Mouse (Mus musculus): ENCODE results near the gene Serpinb6a. TPM values are rescaled to one million over a fixed set of nuclear protein-coding genes. Genes with fewer than 3 reads are reported as not detected.

Gene Serpinb6a
- polyA plus RNA-seq, 1 experiment from 2014 or later, result 85.1 TPM

DNA sequence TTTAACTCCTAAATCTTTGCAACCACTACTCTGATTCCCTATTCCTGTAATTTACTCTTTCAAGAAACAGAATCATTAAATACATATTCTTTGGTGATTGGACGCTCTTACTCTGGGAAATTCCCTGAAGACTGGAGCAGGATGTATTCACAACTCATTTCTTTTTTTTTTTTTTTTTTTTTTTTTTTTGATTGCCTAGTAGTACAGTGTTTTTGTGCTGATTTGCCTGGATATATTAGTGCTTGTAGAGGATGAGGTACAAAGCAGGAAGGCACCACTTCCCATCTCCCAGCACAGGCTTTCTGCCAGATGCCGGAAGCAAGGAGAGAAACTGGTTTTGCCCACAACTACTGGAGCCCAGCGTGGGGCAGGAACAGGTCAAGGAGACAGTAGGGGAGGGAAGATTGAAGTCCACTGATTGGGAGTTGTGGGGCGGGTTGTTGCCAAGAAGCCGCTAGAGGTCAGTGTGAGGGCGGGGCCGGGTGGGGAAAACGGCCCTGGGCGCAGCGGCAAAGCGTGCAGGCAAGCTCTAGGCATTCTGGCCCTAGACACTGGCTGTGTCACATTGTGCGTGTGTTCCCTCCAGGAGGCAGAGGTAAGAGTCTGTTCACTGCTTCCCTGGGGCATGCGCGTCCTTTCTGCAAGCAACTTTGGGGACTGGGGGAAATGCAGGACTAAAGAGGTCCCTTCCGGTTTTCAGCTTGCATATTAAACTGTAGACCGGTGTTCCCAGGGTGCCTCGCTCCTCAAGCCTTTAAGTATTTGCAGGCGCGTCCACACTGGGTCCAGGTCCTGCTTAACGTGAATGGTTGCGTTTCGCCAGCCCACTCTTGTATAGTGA, 38.2 kb downstream of the Serpinb6a start, which contains the start of gene Nqo2:
Gene Nqo2, plus strand, starts transcription at position 482 of the 841 bp plus-strand sequence.
- Histone ChIP-seq H3K36me3 (ENCODE audit: insufficient read depth, low read length) (no peaks in the 10 kb centered on the region), H3K27me3 (ENCODE audit: insufficient read depth, low read length) (no peaks in the 10 kb centered on the region), H3K4me1 (replicated peaks; ENCODE audit: insufficient read depth, low read length) (peaks cover 4% of the 10 kb centered on the region; the same call in 1 of the 2 replicates), H3K9ac (ENCODE audit: low read depth, low read length) (peak within 1 kb of the TSS; percentile 61), H3K27ac (peak within 1 kb of the TSS; percentile 93), H3K4me3 (replicated peaks; ENCODE audit: low read depth, low read length) (peak within 1 kb of the TSS; percentile 47), H3K4me2 (ENCODE audit: low read length) (peak within 1 kb of the TSS; percentile 63), H3K9me3 (replicated peaks; ENCODE audit: low read length) (no peaks in the 10 kb centered on the region)
- peak; percentile 95 for DNase-seq (ENCODE audit: low spot score)
- TF ChIP-seq CTCF (IDR thresholded peaks at IDR 0.05; ENCODE audit: low read depth), result peak; percentile 55
- ATAC-seq (replicated peaks; ENCODE audit: low FRiP score, low read depth), result peak; percentile 95
- WGBS, result 1% methylated on average over 22 of the region's 22 CpGs

DNA sequence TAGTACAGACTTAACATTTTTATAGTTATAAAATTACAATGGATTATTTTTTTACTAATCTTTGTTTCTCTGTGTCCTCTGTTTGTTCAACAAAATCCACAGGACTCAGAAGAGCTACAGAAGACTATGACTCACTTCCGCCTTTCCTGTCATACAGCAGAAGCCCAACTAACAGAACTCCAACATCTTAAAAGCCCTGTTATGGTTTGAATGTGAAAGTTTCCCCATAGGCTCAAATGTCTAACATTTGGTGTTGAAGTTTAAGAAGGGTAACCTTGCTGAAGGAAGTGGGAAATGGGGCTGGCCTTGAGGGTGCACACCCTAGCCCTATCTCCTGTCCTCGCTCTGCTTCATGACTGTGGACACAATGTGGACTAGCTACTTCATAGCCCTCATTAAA, 42.8 kb downstream of the Serpinb6a start:
- Histone ChIP-seq H3K4me1 (replicated peaks; ENCODE audit: insufficient read depth, low read length) (no peaks in the 10 kb centered on the region), H3K36me3 (ENCODE audit: insufficient read depth, low read length) (no peaks in the 10 kb centered on the region), H3K4me3 (replicated peaks; ENCODE audit: low read depth, low read length) (no peak overlapping the region), H3K27me3 (ENCODE audit: insufficient read depth, low read length) (no peaks in the 10 kb centered on the region), H3K9ac (ENCODE audit: low read depth, low read length) (no peak overlapping the region), H3K9me3 (replicated peaks; ENCODE audit: low read length) (no peaks in the 10 kb centered on the region), H3K27ac (no peak overlapping the region), H3K4me2 (ENCODE audit: low read length) (no peak overlapping the region)
- DNase-seq (ENCODE audit: low spot score), result no peak
- 100% methylated on average over 2 of the region's 2 CpGs for WGBS
- ATAC-seq (replicated peaks; ENCODE audit: low FRiP score, low read depth), result no peak
- no peak for TF ChIP-seq CTCF (IDR thresholded peaks at IDR 0.05; ENCODE audit: low read depth)

DNA sequence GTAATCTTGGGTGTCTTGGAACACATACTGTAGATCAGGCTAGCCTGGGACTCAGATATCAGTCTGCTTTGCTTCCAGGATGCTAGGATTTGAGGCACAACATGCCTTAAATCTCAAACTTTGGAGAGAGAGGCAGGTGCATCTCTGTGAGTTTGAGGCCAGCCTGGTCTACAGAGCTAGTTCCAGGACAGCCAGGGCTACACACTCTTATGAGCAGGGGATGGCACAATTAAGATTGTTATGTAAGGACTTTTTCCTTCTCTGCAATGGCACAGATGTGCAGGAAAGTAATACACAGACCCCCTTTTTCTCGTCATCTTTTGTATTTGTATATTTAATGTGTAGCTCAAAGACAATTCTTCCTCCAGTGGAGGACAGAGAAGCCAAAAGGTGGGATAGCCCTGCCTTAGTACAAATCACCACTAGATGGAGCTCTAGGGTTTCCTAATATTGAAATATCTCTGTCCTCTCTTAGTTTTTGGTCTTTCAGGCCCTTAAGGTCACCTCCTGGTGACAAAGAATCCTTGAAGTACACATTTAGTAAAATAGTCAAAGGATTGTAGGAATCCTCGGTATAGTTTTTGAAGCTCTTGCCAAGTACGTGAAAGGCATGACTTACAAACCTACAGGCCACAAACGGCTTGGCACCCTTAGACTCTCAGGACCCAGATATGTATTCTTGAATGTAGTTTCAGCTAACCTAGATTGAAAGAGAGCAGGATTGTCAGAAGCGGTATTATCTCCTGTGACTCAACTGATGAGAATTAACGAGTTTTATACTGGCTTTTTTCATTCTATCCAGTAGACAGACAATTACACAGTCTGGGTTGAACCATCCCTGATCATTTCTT, 45.8 kb downstream of the Serpinb6a start:
- no peak overlapping the region for H3K4me3 ChIP-seq (replicated peaks; ENCODE audit: low read depth, low read length)
- no peaks in the 10 kb centered on the region for H3K36me3 ChIP-seq (ENCODE audit: insufficient read depth, low read length)
- WGBS, result 46% methylated on average over 6 of the region's 6 CpGs
- H3K9ac ChIP-seq (ENCODE audit: low read depth, low read length), result no peak overlapping the region
- no peaks in the 10 kb centered on the region for H3K4me1 ChIP-seq (replicated peaks; ENCODE audit: insufficient read depth, low read length)
- peak; percentile 89 for TF ChIP-seq CTCF (IDR thresholded peaks at IDR 0.05; ENCODE audit: low read depth)
- no peak overlapping the region for H3K27ac ChIP-seq
- H3K27me3 ChIP-seq (ENCODE audit: insufficient read depth, low read length), result no peaks in the 10 kb centered on the region
- DNase-seq (ENCODE audit: low spot score), result peak; percentile 85
- no peaks in the 10 kb centered on the region for H3K9me3 ChIP-seq (replicated peaks; ENCODE audit: low read length)
- no peak overlapping the region for H3K4me2 ChIP-seq (ENCODE audit: low read length)
- no peak for ATAC-seq (replicated peaks; ENCODE audit: low FRiP score, low read depth)

DNA sequence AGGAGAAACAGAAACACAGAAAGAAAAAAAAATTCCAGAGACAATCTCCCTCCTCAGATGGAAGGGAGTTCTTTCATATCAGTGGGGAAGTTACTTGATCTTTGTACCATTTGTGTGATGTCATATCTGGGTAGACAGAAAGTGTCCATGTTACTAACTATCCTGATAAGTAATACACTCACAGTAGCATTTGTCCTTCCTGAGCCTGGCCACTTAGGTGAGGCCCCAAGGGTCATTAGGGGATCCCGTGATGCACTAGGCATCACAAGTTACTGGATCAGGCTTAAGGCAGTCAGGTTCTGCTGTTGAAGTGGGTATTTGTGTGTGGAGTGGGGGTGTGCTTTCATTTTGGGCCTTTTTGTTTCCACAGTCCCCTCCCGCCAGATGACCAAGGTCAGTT, 49.6 kb downstream of the Serpinb6a start:
- no peak for DNase-seq (ENCODE audit: low spot score)
- TF ChIP-seq CTCF (IDR thresholded peaks at IDR 0.05; ENCODE audit: low read depth), result no peak
- H3K4me1 ChIP-seq (replicated peaks; ENCODE audit: insufficient read depth, low read length), result no peaks in the 10 kb centered on the region
- no peaks in the 10 kb centered on the region for H3K27me3 ChIP-seq (ENCODE audit: insufficient read depth, low read length)
- H3K9ac ChIP-seq (ENCODE audit: low read depth, low read length), result no peak overlapping the region
- WGBS, result 91% methylated on average over 2 of the region's 2 CpGs
- H3K27ac ChIP-seq, result no peak overlapping the region
- H3K9me3 ChIP-seq (replicated peaks; ENCODE audit: low read length), result no peaks in the 10 kb centered on the region
- no peak overlapping the region for H3K4me3 ChIP-seq (replicated peaks; ENCODE audit: low read depth, low read length)
- H3K4me2 ChIP-seq (ENCODE audit: low read length), result no peak overlapping the region
- ATAC-seq (replicated peaks; ENCODE audit: low FRiP score, low read depth), result no peak
- no peaks in the 10 kb centered on the region for H3K36me3 ChIP-seq (ENCODE audit: insufficient read depth, low read length)

DNA sequence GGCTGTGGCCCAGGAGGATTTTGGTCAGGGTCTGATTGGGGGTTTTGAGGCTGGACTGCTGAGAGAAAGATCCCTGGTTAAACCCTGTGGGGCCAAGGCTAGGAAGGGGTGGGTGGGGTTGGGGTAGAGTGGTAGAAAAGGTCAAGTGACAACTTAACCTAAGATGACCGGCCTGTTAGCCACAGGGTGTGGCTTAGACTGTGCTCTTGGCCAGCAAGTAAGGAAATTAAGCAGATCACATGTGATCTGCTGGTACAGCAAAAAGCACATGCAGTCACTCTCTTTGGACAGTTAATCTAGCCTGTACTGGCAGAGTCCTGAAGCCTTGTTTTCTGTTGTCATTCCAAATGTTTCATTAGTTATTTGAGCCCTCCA, 50.5 kb downstream of the Serpinb6a start:
- H3K9ac ChIP-seq (ENCODE audit: low read depth, low read length), result no peak overlapping the region
- ATAC-seq (replicated peaks; ENCODE audit: low FRiP score, low read depth), result no peak
- 5% methylated on average over 1 of the region's 1 CpGs for WGBS

DNA sequence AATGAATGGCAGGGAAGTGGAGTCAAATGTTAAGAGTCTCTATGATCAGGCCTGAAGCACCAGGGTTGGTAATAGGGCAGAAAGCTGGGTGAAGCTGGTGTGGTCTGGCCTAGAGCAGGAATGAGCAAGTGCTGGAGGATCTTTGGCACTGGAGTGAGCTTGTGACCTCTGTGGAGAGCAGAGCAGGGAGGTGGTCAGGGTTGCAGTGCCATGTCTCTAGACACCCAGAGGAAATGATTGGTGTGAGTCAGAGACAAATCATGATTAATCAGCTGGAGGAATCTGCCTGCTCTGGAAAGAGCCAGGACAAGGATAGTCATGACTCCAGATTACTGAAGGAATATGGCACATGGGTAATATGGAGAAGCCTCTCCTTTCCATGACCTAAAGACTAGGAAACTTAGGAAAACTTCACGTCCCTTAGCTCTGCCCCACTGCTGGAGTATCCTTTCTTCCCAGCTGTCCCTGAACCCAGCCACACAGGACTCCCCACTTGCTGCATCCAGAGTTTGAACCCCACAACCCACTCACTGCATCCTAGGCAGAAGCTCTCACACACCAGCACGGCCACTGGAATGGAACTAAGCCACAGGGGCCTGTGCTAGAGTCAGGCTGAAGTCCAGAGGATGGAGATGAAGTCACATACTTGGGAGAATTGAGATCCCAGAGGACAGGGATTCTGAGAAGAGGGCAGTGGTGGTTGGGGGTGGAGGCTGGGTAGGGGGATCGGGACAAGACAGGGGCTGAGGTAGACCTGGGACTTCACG, 51.1 kb downstream of the Serpinb6a start:
- H3K9me3 ChIP-seq (replicated peaks; ENCODE audit: low read length), result no peaks in the 10 kb centered on the region
- DNase-seq (ENCODE audit: low spot score), result no peak
- 87% methylated on average over 4 of the region's 4 CpGs for WGBS

More for the DNA sequence above, 50.5 kb downstream of the Serpinb6a start:
- Histone ChIP-seq H3K4me3 (replicated peaks; ENCODE audit: low read depth, low read length) (no peak overlapping the region), H3K27me3 (ENCODE audit: insufficient read depth, low read length) (no peaks in the 10 kb centered on the region), H3K4me2 (ENCODE audit: low read length) (no peak overlapping the region), H3K4me1 (replicated peaks; ENCODE audit: insufficient read depth, low read length) (no peaks in the 10 kb centered on the region), H3K36me3 (ENCODE audit: insufficient read depth, low read length) (no peaks in the 10 kb centered on the region), H3K27ac (no peak overlapping the region), H3K9me3 (replicated peaks; ENCODE audit: low read length) (no peaks in the 10 kb centered on the region)
- no peak for TF ChIP-seq CTCF (IDR thresholded peaks at IDR 0.05; ENCODE audit: low read depth)
- no peak for DNase-seq (ENCODE audit: low spot score)

More for the DNA sequence above, 51.1 kb downstream of the Serpinb6a start:
- Histone ChIP-seq H3K36me3 (ENCODE audit: insufficient read depth, low read length) (no peaks in the 10 kb centered on the region), H3K27me3 (ENCODE audit: insufficient read depth, low read length) (no peaks in the 10 kb centered on the region), H3K4me1 (replicated peaks; ENCODE audit: insufficient read depth, low read length) (no peaks in the 10 kb centered on the region), H3K4me3 (replicated peaks; ENCODE audit: low read depth, low read length) (no peak overlapping the region), H3K4me2 (ENCODE audit: low read length) (no peak overlapping the region), H3K9ac (ENCODE audit: low read depth, low read length) (no peak overlapping the region), H3K27ac (no peak overlapping the region)
- peak; percentile 59; the same call in 1 of the 2 replicates for ATAC-seq (replicated peaks; ENCODE audit: low FRiP score, low read depth)
- TF ChIP-seq CTCF (IDR thresholded peaks at IDR 0.05; ENCODE audit: low read depth), result no peak

Data from kidney, postnatal 0 days (tissue).